Mouse (Mus musculus): ENCODE results near the gene Cers6.

GRCm38 (mm10) chr2:69021516-69021915 is 160.3 kb downstream of the Cers6 start:
- TF ChIP-seq POLR2A (IDR thresholded peaks at IDR 0.05; ENCODE audit: extremely low read depth, insufficient read depth, low read length) (no peak), CTCF (IDR thresholded peaks at IDR 0.05; ENCODE audit: low read depth, low read length) (no peak)

All from liver, adult 2 months (tissue).